22 mouse cellular contexts compared by ENCODE assay signal in the genomic region with DNA sequence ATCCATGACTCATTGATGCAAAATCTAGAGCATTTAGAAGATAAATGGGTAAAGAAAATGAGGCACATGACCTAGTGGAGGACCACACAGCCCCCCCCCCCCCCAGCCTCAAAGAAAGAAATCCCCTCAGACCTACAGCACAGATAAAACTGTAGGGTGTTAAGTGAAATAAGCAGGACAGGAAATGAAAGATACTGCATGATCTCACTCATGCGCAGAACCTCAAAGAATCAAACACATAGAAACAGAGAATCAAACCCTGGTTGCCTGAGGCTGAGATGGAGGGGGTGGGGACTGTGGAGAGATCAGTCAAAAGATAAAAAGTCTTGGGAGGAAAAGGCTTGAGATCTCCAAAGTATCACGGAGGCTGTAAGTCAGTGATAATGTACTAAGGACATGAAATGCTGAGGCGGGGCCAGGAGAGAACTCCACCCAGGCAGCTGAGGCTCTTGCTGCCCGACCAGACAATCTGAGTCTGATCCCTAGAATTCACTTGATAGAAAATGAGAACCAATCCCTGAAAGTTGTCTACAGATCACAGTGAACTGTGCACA. TPM values are rescaled to one million over a fixed set of nuclear protein-coding genes. Genes with fewer than 3 reads are reported as not detected.
DNase-seq lines count a peak whose midpoint lies in the region; ATAC-seq and TF ChIP-seq lines count a peak whose summit lies in the region.
"Had no signal": no experiment of that assay in that cellular context is flagged by ENCODE, and none has a peak within 500 bp of the region (broad histone marks: within the 10 kb centered on the region; RNA-seq: fewer than 3 reads in every experiment).

No protein-coding gene starts in this region.

- H3K36me3 ChIP-seq in thymus, adult 2 months (ENCODE audit: control insufficient read depth, insufficient read depth, low read length), result no peaks in the 10 kb centered on the region
- peaks cover 16% of the 10 kb centered on the region for H3K36me3 ChIP-seq in liver, embryonic 13.5 days
- no peaks in the 10 kb centered on the region for H3K36me3 ChIP-seq in splenic B cell, adult 2 months (ENCODE audit: control insufficient read depth, insufficient read depth, low read length, poor library complexity, severe bottlenecking)
- no peaks in the 10 kb centered on the region for H3K36me3 ChIP-seq in forebrain, embryonic 13.5 days (ENCODE audit: poor library complexity, severe bottlenecking)
- H3K36me3 ChIP-seq: forebrain, embryonic 15.5 days; hindbrain, embryonic 12.5 days; midbrain, embryonic 15.5 days; neural tube, embryonic 15.5 days had no signal

- H3K9me3 ChIP-seq in liver, embryonic 13.5 days (replicated peaks), result no peaks in the 10 kb centered on the region
- H3K9me3 ChIP-seq in forebrain, embryonic 13.5 days (replicated peaks), result peaks cover 6% of the 10 kb centered on the region; the same call in 1 of the 2 replicates
- H3K9me3 ChIP-seq: embryonic facial prominence, embryonic 12.5 days; neural tube, embryonic 15.5 days had no signal

- ATAC-seq in liver, embryonic 13.5 days (ENCODE audit: low read depth), result peak; percentile 90
- ATAC-seq in forebrain, embryonic 13.5 days, result no peak
- ATAC-seq: forebrain, embryonic 15.5 days; midbrain, embryonic 15.5 days; Patski had no signal

- peak overlapping the region; percentile 14 for H3K4me2 ChIP-seq in liver, embryonic 13.5 days
- no peak overlapping the region for H3K4me2 ChIP-seq in forebrain, embryonic 13.5 days
- H3K4me2 ChIP-seq: embryonic facial prominence, embryonic 12.5 days; forebrain, embryonic 15.5 days; heart, embryonic 11.5 days; hindbrain, embryonic 12.5 days; midbrain, embryonic 15.5 days; neural tube, embryonic 15.5 days had no signal

- WGBS in thymus, adult 2 months, result 31% methylated on average over 4 of the region's 4 CpGs
- 22% methylated on average over 4 of the region's 4 CpGs for WGBS in liver, embryonic 13.5 days (ENCODE audit: insufficient replicate concordance)
- 85% methylated on average over 4 of the region's 4 CpGs for WGBS in forebrain, embryonic 13.5 days

- no peak overlapping the region for H3K4me3 ChIP-seq in thymus, adult 2 months (ENCODE audit: control insufficient read depth, insufficient read depth, low read length)
- no peak overlapping the region for H3K4me3 ChIP-seq in liver, embryonic 13.5 days (replicated peaks)
- H3K4me3 ChIP-seq in forebrain, embryonic 13.5 days, result no peak overlapping the region
- H3K4me3 ChIP-seq: embryonic facial prominence, embryonic 12.5 days; erythroblast, embryonic 14.5 days; forebrain, embryonic 15.5 days; hindbrain, embryonic 12.5 days; layer of hippocampus, adult 2 months; midbrain, embryonic 15.5 days; myocyte; neural tube, embryonic 15.5 days had no signal

- no peak for TF ChIP-seq CTCF in thymus, adult 2 months (IDR thresholded peaks at IDR 0.05; ENCODE audit: borderline replicate concordance, control insufficient read depth, extremely low read depth, insufficient read depth, low read length, poor library complexity)

- H3K9ac ChIP-seq in liver, embryonic 13.5 days, result no peak overlapping the region
- no peak overlapping the region for H3K9ac ChIP-seq in forebrain, embryonic 13.5 days
- H3K9ac ChIP-seq: embryonic facial prominence, embryonic 12.5 days; forebrain, embryonic 15.5 days; hindbrain, embryonic 12.5 days; midbrain, embryonic 15.5 days; neural tube, embryonic 15.5 days had no signal

- no peak overlapping the region for H3K27ac ChIP-seq in thymus, adult 2 months (ENCODE audit: control insufficient read depth, insufficient read depth, low read length)
- H3K27ac ChIP-seq in liver, embryonic 13.5 days, result no peak overlapping the region
- no peak overlapping the region for H3K27ac ChIP-seq in forebrain, embryonic 13.5 days
- H3K27ac ChIP-seq: embryonic facial prominence, embryonic 12.5 days; forebrain, embryonic 15.5 days; hindbrain, embryonic 12.5 days; layer of hippocampus, adult 2 months; midbrain, embryonic 15.5 days; neural tube, embryonic 15.5 days had no signal

- no peaks in the 10 kb centered on the region for H3K27me3 ChIP-seq in thymus, adult 2 months (ENCODE audit: control insufficient read depth, insufficient read depth, low read length)
- no peaks in the 10 kb centered on the region for H3K27me3 ChIP-seq in liver, embryonic 13.5 days
- no peaks in the 10 kb centered on the region for H3K27me3 ChIP-seq in splenic B cell, adult 2 months (ENCODE audit: control insufficient read depth, insufficient read depth, low read length, poor library complexity, severe bottlenecking)
- peaks cover 61% of the 10 kb centered on the region for H3K27me3 ChIP-seq in forebrain, embryonic 13.5 days
- H3K27me3 ChIP-seq: embryonic facial prominence, embryonic 12.5 days; hindbrain, embryonic 12.5 days; midbrain, embryonic 15.5 days; neural tube, embryonic 15.5 days; Patski had no signal

- H3K4me1 ChIP-seq in thymus, adult 2 months (replicated peaks; ENCODE audit: control insufficient read depth, insufficient read depth, low read length), result peaks cover 11% of the 10 kb centered on the region
- H3K4me1 ChIP-seq in liver, embryonic 13.5 days (replicated peaks), result peaks cover 24% of the 10 kb centered on the region
- no peaks in the 10 kb centered on the region for H3K4me1 ChIP-seq in forebrain, embryonic 13.5 days
- H3K4me1 ChIP-seq: forebrain, embryonic 15.5 days; hindbrain, embryonic 12.5 days; midbrain, embryonic 15.5 days; neural tube, embryonic 15.5 days had no signal

- DNase-seq in thymus, adult 2 months, result peak; percentile 21
- DNase-seq in thymus, postnatal 25 days, result no peak
- DNase-seq in c-Kit-positive CD71-positive TER-119-positive erythroid progenitor cells, embryonic 14.5 days (ENCODE audit: low spot score), result peak; percentile 58
- DNase-seq in liver, embryonic 13.5 days, result peak; percentile 60
- DNase-seq in splenic B cell, adult 2 months (ENCODE audit: low read depth, low spot score), result peak; percentile 13
- no peak for DNase-seq in frontal cortex, postnatal 10 days (ENCODE audit: low spot score in 2 of 2)
- DNase-seq in left cerebral cortex, adult 18-20 months (ENCODE audit: low spot score in 2 of 2), result no peak
- DNase-seq: adrenal gland, postnatal 36 days; cerebellum, adult 2 months; heart, postnatal 10 days; layer of hippocampus, postnatal 36 days had no signal

- no peak for TF ChIP-seq POLR2A in thymus, adult 2 months (IDR thresholded peaks at IDR 0.05; ENCODE audit: control insufficient read depth, extremely low read depth, insufficient read depth, low read length, poor library complexity)

RNA-seq across cellular contexts. Expression of a gene that starts 29.9 kb away (rescaled TPM):
- 20.7 and 23.9 TPM in 2 replicates for polyA plus RNA-seq in thymus, adult 2 months (2012; rRNA removed)
- polyA plus RNA-seq in liver, embryonic 13.5 days (2015; fragmentation: Nextera tagmentation; extraction: Ambion mirVana), result 7.1 and 9.9 TPM in 2 replicates
- polyA plus RNA-seq in forebrain, embryonic 13.5 days (2015; fragmentation: Nextera tagmentation; extraction: Ambion mirVana), result 1.3 and 2.1 TPM in 2 replicates
- 10 to 100 TPM; 12.2 to 13.4 TPM for total RNA-seq in left cerebral cortex, adult 18-20 months (2021)

Comparison
In these comparisons a context has a peak if more than half of its experiments do, and no peak if none do; other contexts are left out.
1. DNase-seq: peak in thymus, adult 2 months (single experiment), c-Kit-positive CD71-positive TER-119-positive erythroid progenitor cells, embryonic 14.5 days (single experiment), liver, embryonic 13.5 days (single experiment) and splenic B cell, adult 2 months (single experiment); none in thymus, postnatal 25 days (single experiment), frontal cortex, postnatal 10 days (0 of 2) and left cerebral cortex, adult 18-20 months (0 of 2).